Mouse (Mus musculus): Measurements from ENCODE around the gene Fgf13. TPM values are rescaled to one million over a fixed set of nuclear protein-coding genes. Genes with fewer than 3 reads are reported as not detected.

Fgf13 gene
- polyA plus RNA-seq, 1 experiment from 2014 or later, result 18.1 TPM

- WGBS, result 79% methylated on average over 4 of the region's 4 CpGs
Observed at GRCm38 (mm10) chrX:59508273-59508672, 59.6 kb downstream of the Fgf13 start.

DNA sequence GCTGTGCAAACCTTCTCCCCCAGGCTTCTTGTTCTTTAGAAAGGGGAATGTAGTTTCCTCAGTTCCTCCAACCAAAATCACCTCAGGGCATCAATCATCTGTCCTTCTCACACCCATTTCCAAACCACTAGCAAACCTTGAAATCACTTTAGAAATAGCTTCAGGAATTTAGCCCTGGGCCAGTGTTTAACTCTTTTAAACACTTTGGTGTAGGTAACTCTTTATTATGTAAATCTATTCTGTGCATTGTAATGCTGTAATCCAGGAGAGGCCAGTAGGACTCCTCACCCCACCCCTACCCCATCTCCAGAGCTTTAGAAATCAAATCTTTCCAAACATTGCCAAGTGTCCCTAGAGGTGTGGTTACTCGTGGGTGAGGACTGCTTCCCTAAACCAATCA lies 74.5 kb downstream of the Fgf13 start:
- Histone ChIP-seq H3K4me1 (replicated peaks; ENCODE audit: control insufficient read depth, insufficient read depth, low read length) (no peaks in the 10 kb centered on the region), H3K9me3 (ENCODE audit: control insufficient read depth, low read length) (no peaks in the 10 kb centered on the region), H3K27ac (ENCODE audit: low read depth, low read length) (no peak overlapping the region), H3K4me2 (ENCODE audit: low read depth, low read length, severe bottlenecking) (no peak overlapping the region), H3K4me3 (ENCODE audit: low read depth, low read length) (no peak overlapping the region), H3K36me3 (ENCODE audit: control insufficient read depth, insufficient read depth, low read length) (no peaks in the 10 kb centered on the region), H3K9ac (ENCODE audit: low read length) (no peak overlapping the region), H3K27me3 (ENCODE audit: control insufficient read depth, insufficient read depth, low read length) (no peaks in the 10 kb centered on the region)
- DNase-seq (ENCODE audit: low spot score) (no peak), ATAC-seq (replicated peaks; ENCODE audit: low FRiP score) (no peak)
- WGBS, result 67% methylated on average over 1 of the region's 1 CpGs

More at GRCm38 (mm10) chrX:59508273-59508672, 59.6 kb downstream of the Fgf13 start:
- no peak for ATAC-seq (replicated peaks; ENCODE audit: low FRiP score)
- Histone ChIP-seq H3K4me2 (ENCODE audit: low read depth, low read length, severe bottlenecking) (no peak overlapping the region), H3K36me3 (ENCODE audit: control insufficient read depth, insufficient read depth, low read length) (no peaks in the 10 kb centered on the region), H3K4me1 (replicated peaks; ENCODE audit: control insufficient read depth, insufficient read depth, low read length) (no peaks in the 10 kb centered on the region), H3K27ac (ENCODE audit: low read depth, low read length) (no peak overlapping the region), H3K9ac (ENCODE audit: low read length) (no peak overlapping the region), H3K27me3 (ENCODE audit: control insufficient read depth, insufficient read depth, low read length) (no peaks in the 10 kb centered on the region), H3K4me3 (ENCODE audit: low read depth, low read length) (no peak overlapping the region), H3K9me3 (ENCODE audit: control insufficient read depth, low read length) (no peaks in the 10 kb centered on the region)
- no peak for DNase-seq (ENCODE audit: low spot score)

DNA sequence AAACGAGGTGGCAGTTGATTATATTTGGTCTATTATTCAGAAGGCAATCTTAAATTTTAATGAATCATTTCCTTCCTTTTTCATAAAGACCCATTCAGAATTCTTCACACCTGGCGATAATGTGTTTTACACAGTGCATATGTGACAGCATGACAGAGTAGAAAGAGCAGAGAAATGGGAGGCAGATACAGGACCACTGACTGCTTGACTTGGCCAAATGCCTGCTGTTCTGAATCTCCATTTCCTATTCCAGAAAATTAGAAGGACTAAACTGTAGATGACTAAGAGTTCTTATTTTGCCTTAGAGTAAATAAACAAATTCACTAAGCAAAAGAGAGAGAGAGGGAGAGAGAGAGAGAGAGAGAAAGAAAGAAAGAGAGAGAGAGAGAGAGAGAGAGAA lies 82.4 kb downstream of the Fgf13 start:
- DNase-seq (ENCODE audit: low spot score), result no peak
- H3K4me3 ChIP-seq (ENCODE audit: low read depth, low read length), result no peak overlapping the region
- H3K4me1 ChIP-seq (replicated peaks; ENCODE audit: control insufficient read depth, insufficient read depth, low read length), result no peaks in the 10 kb centered on the region
- no peak overlapping the region for H3K9ac ChIP-seq (ENCODE audit: low read length)
- H3K27me3 ChIP-seq (ENCODE audit: control insufficient read depth, insufficient read depth, low read length), result no peaks in the 10 kb centered on the region
- ATAC-seq (replicated peaks; ENCODE audit: low FRiP score), result no peak
- H3K4me2 ChIP-seq (ENCODE audit: low read depth, low read length, severe bottlenecking), result no peak overlapping the region
- WGBS, result 69% methylated on average over 2 of the region's 2 CpGs
- H3K27ac ChIP-seq (ENCODE audit: low read depth, low read length), result no peak overlapping the region
- no peaks in the 10 kb centered on the region for H3K9me3 ChIP-seq (ENCODE audit: control insufficient read depth, low read length)
- H3K36me3 ChIP-seq (ENCODE audit: control insufficient read depth, insufficient read depth, low read length), result no peaks in the 10 kb centered on the region

DNA sequence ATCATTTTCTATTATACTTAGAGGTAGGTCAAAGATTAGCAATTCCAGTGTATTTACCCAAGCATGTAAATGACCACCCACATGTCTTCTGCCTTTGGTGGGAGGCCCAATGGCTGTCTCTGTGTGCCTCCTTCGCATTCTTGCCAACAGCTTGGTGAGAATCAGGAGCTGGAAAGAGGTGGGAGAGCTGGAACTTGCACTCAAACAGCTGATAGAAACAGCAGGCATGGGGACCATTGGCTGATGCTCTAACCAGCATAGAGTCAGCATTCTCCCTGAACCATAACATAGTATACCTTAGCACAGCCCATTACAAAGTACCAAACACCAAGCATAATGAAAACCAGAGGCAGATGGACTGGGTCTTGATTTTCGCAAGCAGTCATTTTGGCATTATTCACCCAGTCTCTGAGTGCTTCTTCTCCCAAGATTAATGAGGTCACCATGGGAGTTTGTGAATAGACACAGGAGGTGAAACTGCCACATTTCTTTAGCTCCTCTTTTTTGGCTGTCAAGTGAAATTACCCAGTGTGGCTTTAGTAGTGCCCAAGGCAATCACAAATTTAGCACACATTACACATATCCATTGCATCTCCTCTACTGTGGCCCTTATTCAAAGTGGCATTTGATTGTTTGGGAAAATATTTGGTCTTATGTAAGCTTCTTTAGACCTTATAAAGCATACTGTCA lies 165.1 kb downstream of the Fgf13 start:
- Histone ChIP-seq H3K27me3 (ENCODE audit: control insufficient read depth, insufficient read depth, low read length) (no peaks in the 10 kb centered on the region), H3K36me3 (ENCODE audit: control insufficient read depth, insufficient read depth, low read length) (no peaks in the 10 kb centered on the region), H3K9ac (ENCODE audit: low read length) (no peak overlapping the region), H3K4me1 (replicated peaks; ENCODE audit: control insufficient read depth, insufficient read depth, low read length) (no peaks in the 10 kb centered on the region), H3K9me3 (ENCODE audit: control insufficient read depth, low read length) (no peaks in the 10 kb centered on the region), H3K4me2 (ENCODE audit: low read depth, low read length, severe bottlenecking) (no peak overlapping the region), H3K4me3 (ENCODE audit: low read depth, low read length) (no peak overlapping the region), H3K27ac (ENCODE audit: low read depth, low read length) (no peak overlapping the region)
- 72% methylated on average over 2 of the region's 2 CpGs for WGBS
- no peak for DNase-seq (ENCODE audit: low spot score)
- ATAC-seq (replicated peaks; ENCODE audit: low FRiP score), result no peak

- DNase-seq (ENCODE audit: low spot score) (no peak), ATAC-seq (replicated peaks; ENCODE audit: low FRiP score) (no peak)
- Histone ChIP-seq H3K27me3 (ENCODE audit: control insufficient read depth, insufficient read depth, low read length) (no peaks in the 10 kb centered on the region), H3K4me1 (replicated peaks; ENCODE audit: control insufficient read depth, insufficient read depth, low read length) (no peaks in the 10 kb centered on the region), H3K9ac (ENCODE audit: low read length) (no peak overlapping the region), H3K4me2 (ENCODE audit: low read depth, low read length, severe bottlenecking) (no peak overlapping the region), H3K4me3 (ENCODE audit: low read depth, low read length) (no peak overlapping the region), H3K27ac (ENCODE audit: low read depth, low read length) (no peak overlapping the region), H3K36me3 (ENCODE audit: control insufficient read depth, insufficient read depth, low read length) (no peaks in the 10 kb centered on the region), H3K9me3 (ENCODE audit: control insufficient read depth, low read length) (no peaks in the 10 kb centered on the region)
- 87% methylated on average over 3 of the region's 3 CpGs for WGBS
Observed at GRCm38 (mm10) chrX:59290916-59291411, 276.9 kb downstream of the Fgf13 start.

DNA sequence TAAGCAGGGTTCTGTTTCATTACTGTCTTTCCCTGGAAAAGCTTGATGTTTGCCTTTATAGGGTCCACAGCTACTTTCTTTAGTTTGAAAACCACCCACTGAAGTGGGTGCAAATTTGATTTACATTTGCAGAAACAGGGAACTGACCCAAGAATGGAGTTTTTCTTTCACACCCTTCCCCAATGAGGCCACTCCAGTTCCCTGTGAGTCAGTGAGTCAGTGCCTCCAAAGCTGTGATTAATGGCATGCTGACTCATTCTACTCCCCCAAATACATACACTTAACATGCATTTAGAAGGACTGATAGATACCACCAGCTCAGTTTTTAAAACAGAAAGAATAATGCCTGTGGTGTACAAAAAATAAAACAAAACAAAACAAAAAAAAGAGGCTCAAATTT lies 316.3 kb downstream of the Fgf13 start:
- no peak overlapping the region for H3K4me2 ChIP-seq (ENCODE audit: low read depth, low read length, severe bottlenecking)
- no peaks in the 10 kb centered on the region for H3K4me1 ChIP-seq (replicated peaks; ENCODE audit: control insufficient read depth, insufficient read depth, low read length)
- H3K9me3 ChIP-seq (ENCODE audit: control insufficient read depth, low read length), result no peaks in the 10 kb centered on the region

GRCm38 (mm10) chrX:59243752-59244151 lies 324.1 kb downstream of the Fgf13 start:
- ATAC-seq (replicated peaks; ENCODE audit: low FRiP score), result no peak
- no peak overlapping the region for H3K27ac ChIP-seq (ENCODE audit: low read depth, low read length)
- H3K9ac ChIP-seq (ENCODE audit: low read length), result no peak overlapping the region
- 78% methylated on average over 3 of the region's 3 CpGs for WGBS
- no peaks in the 10 kb centered on the region for H3K36me3 ChIP-seq (ENCODE audit: control insufficient read depth, insufficient read depth, low read length)
- H3K4me3 ChIP-seq (ENCODE audit: low read depth, low read length), result no peak overlapping the region
- no peaks in the 10 kb centered on the region for H3K9me3 ChIP-seq (ENCODE audit: control insufficient read depth, low read length)
- H3K4me1 ChIP-seq (replicated peaks; ENCODE audit: control insufficient read depth, insufficient read depth, low read length), result no peaks in the 10 kb centered on the region
- no peak for DNase-seq (ENCODE audit: low spot score)
- H3K4me2 ChIP-seq (ENCODE audit: low read depth, low read length, severe bottlenecking), result no peak overlapping the region
- H3K27me3 ChIP-seq (ENCODE audit: control insufficient read depth, insufficient read depth, low read length), result no peaks in the 10 kb centered on the region

More for the DNA sequence above, 316.3 kb downstream of the Fgf13 start:
- Histone ChIP-seq H3K27ac (ENCODE audit: low read depth, low read length) (no peak overlapping the region), H3K27me3 (ENCODE audit: control insufficient read depth, insufficient read depth, low read length) (no peaks in the 10 kb centered on the region), H3K36me3 (ENCODE audit: control insufficient read depth, insufficient read depth, low read length) (no peaks in the 10 kb centered on the region), H3K4me3 (ENCODE audit: low read depth, low read length) (no peak overlapping the region), H3K9ac (ENCODE audit: low read length) (no peak overlapping the region)
- DNase-seq (ENCODE audit: low spot score) (no peak), ATAC-seq (replicated peaks; ENCODE audit: low FRiP score) (no peak)

GRCm38 (mm10) chrX:59243176-59243575 lies 324.7 kb downstream of the Fgf13 start:
- Histone ChIP-seq H3K27ac (ENCODE audit: low read depth, low read length) (no peak overlapping the region), H3K4me1 (replicated peaks; ENCODE audit: control insufficient read depth, insufficient read depth, low read length) (no peaks in the 10 kb centered on the region), H3K4me3 (ENCODE audit: low read depth, low read length) (no peak overlapping the region), H3K36me3 (ENCODE audit: control insufficient read depth, insufficient read depth, low read length) (no peaks in the 10 kb centered on the region), H3K9me3 (ENCODE audit: control insufficient read depth, low read length) (no peaks in the 10 kb centered on the region), H3K27me3 (ENCODE audit: control insufficient read depth, insufficient read depth, low read length) (no peaks in the 10 kb centered on the region), H3K4me2 (ENCODE audit: low read depth, low read length, severe bottlenecking) (no peak overlapping the region), H3K9ac (ENCODE audit: low read length) (no peak overlapping the region)
- no peak for ATAC-seq (replicated peaks; ENCODE audit: low FRiP score)
- no peak for DNase-seq (ENCODE audit: low spot score)
- 90% methylated on average over 3 of the region's 3 CpGs for WGBS

- peak; percentile 71 for ATAC-seq (replicated peaks; ENCODE audit: low FRiP score)
Observed at GRCm38 (mm10) chrX:59241460-59241747, 326.5 kb downstream of the Fgf13 start.

More at GRCm38 (mm10) chrX:59241460-59241747, 326.5 kb downstream of the Fgf13 start:
- no peaks in the 10 kb centered on the region for H3K4me1 ChIP-seq (replicated peaks; ENCODE audit: control insufficient read depth, insufficient read depth, low read length)
- H3K27me3 ChIP-seq (ENCODE audit: control insufficient read depth, insufficient read depth, low read length), result no peaks in the 10 kb centered on the region
- no peak overlapping the region for H3K9ac ChIP-seq (ENCODE audit: low read length)
- H3K27ac ChIP-seq (ENCODE audit: low read depth, low read length), result no peak overlapping the region
- no peaks in the 10 kb centered on the region for H3K9me3 ChIP-seq (ENCODE audit: control insufficient read depth, low read length)
- no peak overlapping the region for H3K4me3 ChIP-seq (ENCODE audit: low read depth, low read length)
- H3K36me3 ChIP-seq (ENCODE audit: control insufficient read depth, insufficient read depth, low read length), result no peaks in the 10 kb centered on the region
- DNase-seq (ENCODE audit: low spot score), result no peak
- no peak overlapping the region for H3K4me2 ChIP-seq (ENCODE audit: low read depth, low read length, severe bottlenecking)
